Mouse (Mus musculus): ENCODE measurements around the gene Ccdc58.

DNA sequence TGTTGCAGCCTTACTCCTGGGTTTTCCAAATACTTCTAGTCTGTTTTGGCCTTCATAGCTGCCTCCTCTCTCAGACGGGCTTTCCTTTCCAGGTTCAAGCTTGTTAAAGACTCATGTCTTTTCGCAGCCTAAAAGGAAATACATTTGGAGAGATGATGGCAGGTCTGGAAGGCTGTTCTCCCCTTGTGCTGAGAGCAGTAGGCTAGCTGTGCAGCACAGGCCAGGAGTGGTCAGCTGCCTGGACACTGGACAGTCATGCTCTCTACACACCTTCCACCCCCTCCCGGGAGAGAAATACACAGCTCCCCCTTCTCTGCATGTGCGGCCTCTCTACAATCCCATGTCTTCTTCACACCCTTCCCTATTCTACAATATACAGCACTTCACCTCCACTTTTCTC is 27.5 kb upstream of the Ccdc58 start:
- no peak for TF ChIP-seq CTCF (IDR thresholded peaks at IDR 0.05; ENCODE audit: extremely low read depth, insufficient read length, insufficient replicate concordance, low read depth, low read length)
- TF ChIP-seq POLR2A (IDR thresholded peaks at IDR 0.05; ENCODE audit: low read depth, low read length) = no peak

Measured in small intestine, adult 2 months (tissue).